Mouse (Mus musculus) cerebellum, adult 2 months (tissue): ENCODE data around the gene F7. TPM values are rescaled to one million over a fixed set of nuclear protein-coding genes. Genes with fewer than 3 reads are reported as not detected.
A peak's percentile ranks its signal among the peaks of the same experiment; 100 is the strongest.

Source experiments
- DNase-seq, 2 experiments: peaks; one replicate each; pipeline ENCODE4 v3.0.0; 2021
- H3K27ac ChIP-seq: fragments of 200-500 bp; 2 replicates; pipeline ENCODE4 v1.5.1; 2012; ENCODE audit warnings: low read length, control low read depth, inconsistent platforms; ENCODE audit not compliant: insufficient read depth
- H3K27me3 ChIP-seq: fragments of 200-500 bp; 2 replicates; pipeline ENCODE4 v1.6.1; 2012; ENCODE audit warnings: inconsistent platforms, mild to moderate bottlenecking, low read length, moderate library complexity; ENCODE audit not compliant: control insufficient read depth, insufficient read depth
- H3K4me1 ChIP-seq: fragments of 200-500 bp; 2 replicates; pipeline ENCODE4 v1.6.1; 2011; ENCODE audit warnings: low read length; ENCODE audit not compliant: control insufficient read depth, insufficient read depth
- H3K4me3 ChIP-seq: fragments of 200-500 bp; replicated peaks from 2 replicates; pipeline ENCODE3; 2011; ENCODE audit warnings: mild to moderate bottlenecking, low read depth, low read length, control low read depth; ENCODE audit not compliant: insufficient read depth
- CTCF ChIP-seq: fragments of 200-500 bp; IDR thresholded peaks from 2 replicates; pipeline ENCODE4 v1.5.1; 2011; ENCODE audit warnings: low read depth, mild to moderate bottlenecking, control low read depth, low read length, moderate library complexity, borderline replicate concordance; ENCODE audit not compliant: insufficient read depth
- POLR2A ChIP-seq: fragments of 200-500 bp; IDR thresholded peaks from 2 replicates; pipeline ENCODE4 v1.6.1; 2011; ENCODE audit warnings: low read length, control low read depth, borderline replicate concordance; ENCODE audit not compliant: insufficient read depth
- WGBS: fragments of 180-500 bp; shearing (Covaris S2); methylation state at CpG from one replicate; pipeline ENCODE4 v1.1.7; 2018; 5-methylcytosine and 5-hydroxymethylcytosine counted together
- polyA plus RNA-seq: library from polyadenylated mRNA; depleted of rRNA; stranded (reverse); fragments of >200 nt; gene quantifications from 2 replicates; pipeline ENCODE4 v1.2.3, GENCODE M21; 2012

Gene F7
- polyA plus RNA-seq, 1 experiment: 0.05 TPM

DNA sequence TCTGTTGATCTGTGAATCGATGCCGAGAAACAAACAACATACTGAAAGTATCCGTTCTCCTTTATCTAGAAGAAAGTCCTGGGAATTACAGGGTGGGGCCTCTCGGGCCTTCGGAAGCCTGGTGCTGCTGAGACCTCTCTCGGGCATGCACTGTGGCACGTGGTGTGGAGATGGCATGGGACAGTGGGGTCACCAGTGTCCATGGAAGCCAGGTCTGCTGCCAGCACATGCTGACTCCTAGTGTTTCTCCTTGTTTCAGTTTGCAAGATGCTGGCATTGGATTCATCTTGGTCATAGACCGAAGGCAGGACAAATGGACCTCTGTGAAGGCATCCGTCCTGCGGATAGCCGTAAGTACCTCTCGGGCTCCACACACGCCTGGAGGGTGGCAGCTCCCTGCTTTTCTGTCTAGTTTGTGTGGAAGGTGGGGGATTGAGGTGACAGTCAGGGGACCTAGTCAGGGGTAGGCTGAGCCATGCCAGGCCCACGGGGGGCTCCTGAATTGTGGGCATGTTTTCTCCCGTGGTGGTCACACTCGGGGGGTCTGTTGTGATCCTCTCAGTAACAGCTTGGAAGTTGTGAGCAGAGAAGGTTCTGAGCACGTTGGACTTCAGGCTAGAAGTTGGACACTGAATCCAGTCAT is 41.1 kb upstream of the F7 start:
- Histone ChIP-seq H3K4me1 (peaks cover 51% of the 10 kb centered on the region), H3K27ac (peak overlapping the region; percentile 81), H3K27me3 (no peaks in the 10 kb centered on the region), H3K4me3 (peak overlapping the region; percentile 68)
- 20% methylated on average over 17 of the region's 17 CpGs for WGBS
- TF ChIP-seq CTCF: no peak
- no peak for TF ChIP-seq POLR2A
- DNase-seq: peak; percentile 60 to 67

DNA sequence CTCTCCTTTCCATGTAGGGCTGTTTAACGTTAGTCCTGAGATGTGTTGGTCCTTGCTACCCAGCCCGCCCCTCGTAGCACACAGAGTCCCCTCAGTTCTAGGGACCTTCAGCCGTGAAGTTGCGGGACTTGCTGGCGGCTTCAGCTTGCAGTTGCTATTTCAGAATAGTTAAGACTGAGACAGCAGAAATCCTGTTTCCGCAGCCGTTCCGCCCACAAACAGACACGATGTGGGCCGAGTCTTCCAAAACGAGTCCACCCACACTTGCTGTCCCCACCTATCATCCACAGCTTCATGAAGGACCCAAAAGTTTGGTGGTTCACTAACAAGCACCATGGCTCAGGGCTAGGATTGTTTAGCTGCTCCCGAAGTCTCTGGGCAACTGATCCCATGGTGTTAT is 40.6 kb upstream of the F7 start:
- H3K27ac ChIP-seq: peak overlapping the region; percentile 81
- peak overlapping the region; percentile 68 for H3K4me3 ChIP-seq
- DNase-seq: peak; percentile 48 to 61
- H3K27me3 ChIP-seq: no peaks in the 10 kb centered on the region
- peaks cover 46% of the 10 kb centered on the region for H3K4me1 ChIP-seq
- 29% methylated on average over 13 of the region's 13 CpGs for WGBS
- TF ChIP-seq CTCF: no peak
- TF ChIP-seq POLR2A: no peak

DNA sequence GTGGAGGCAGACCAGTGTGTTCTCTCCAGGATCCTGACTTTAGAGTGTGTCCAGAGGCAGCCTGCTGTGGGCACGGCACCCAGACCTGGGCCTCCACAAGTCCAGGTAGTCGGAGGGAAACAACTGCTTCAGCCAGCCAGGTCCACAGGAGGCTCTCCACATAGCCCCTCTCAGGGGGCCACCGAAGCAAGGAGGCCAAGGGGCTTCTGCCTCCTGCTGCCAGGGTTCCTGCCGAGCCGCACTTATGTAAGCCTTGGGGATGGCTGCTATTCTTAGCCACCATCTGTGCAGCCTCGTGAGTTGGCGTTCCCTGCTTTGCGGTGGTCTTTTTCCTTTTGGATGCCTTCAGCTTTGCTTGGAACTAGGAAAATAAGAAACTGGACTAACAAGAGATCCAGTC is 38.3 kb upstream of the F7 start:
- peak; percentile 76 to 80 for DNase-seq
- TF ChIP-seq CTCF (no peak), POLR2A (no peak)
- Histone ChIP-seq H3K27me3 (no peaks in the 10 kb centered on the region), H3K27ac (peak overlapping the region; percentile 99), H3K4me3 (peak overlapping the region; percentile 44), H3K4me1 (peaks cover 45% of the 10 kb centered on the region)
- WGBS: 7% methylated on average over 8 of the region's 8 CpGs

DNA sequence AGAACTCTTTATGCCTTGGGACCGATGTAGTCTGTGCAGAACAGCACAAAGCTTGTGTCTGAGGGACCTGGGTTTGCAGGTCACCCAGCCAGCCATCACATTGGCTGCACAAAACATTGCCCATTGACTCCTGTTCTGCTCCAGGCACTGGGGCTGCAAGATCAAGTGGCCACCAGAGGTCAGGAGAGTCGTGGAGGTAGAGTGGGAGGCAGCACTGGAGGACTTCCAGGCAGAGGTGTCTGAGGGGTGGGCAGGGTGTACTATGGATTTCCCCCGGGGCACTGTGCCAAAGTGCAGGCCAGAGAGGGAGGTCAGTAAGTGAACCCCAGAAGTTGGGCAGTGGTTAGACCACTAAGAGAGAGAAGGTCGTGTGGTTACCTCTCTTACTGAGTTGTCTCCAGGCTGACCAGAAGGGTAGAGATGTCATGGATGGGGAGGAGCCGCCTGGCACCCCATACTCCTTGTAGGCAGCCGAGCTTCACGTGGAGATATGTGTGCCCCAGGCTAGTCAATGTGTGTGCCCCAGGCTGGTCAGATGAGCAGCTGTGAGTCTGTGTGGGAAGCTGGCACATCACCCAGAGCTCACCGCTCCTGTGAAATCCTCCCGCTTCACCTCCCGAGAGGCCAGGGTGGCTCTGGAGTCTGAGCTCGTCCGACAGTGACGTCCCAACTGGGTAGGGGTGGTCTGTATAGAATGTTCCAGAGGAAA is 37.0 kb upstream of the F7 start:
- peak; percentile 54 for TF ChIP-seq CTCF
- TF ChIP-seq POLR2A: no peak
- peak overlapping the region; percentile 99 for H3K27ac ChIP-seq
- H3K27me3 ChIP-seq: no peaks in the 10 kb centered on the region
- peak overlapping the region; percentile 5 for H3K4me3 ChIP-seq
- DNase-seq: peak; percentile 55 to 63
- 27% methylated on average over 13 of the region's 13 CpGs for WGBS
- H3K4me1 ChIP-seq: peaks cover 37% of the 10 kb centered on the region

DNA sequence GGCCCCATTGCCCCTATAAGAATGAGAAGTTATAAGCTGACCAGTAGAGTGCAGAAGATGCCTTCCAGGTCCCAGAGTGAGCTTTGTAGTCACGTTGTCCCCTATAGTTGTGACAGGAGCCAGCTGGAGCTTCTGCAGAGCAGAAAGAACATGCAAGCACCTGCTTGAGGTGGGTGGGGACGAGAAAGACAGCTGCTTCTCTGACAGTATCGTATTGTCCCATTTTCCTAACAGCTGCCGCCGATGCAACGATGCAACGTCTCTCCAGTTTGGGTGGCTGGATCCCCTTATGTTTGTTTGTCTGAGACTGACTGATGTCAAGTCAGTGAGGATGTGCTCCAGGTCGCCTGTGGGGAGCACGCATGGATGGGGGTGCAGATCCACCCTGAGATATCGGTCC is 34.4 kb upstream of the F7 start:
- Histone ChIP-seq H3K4me3 (no peak overlapping the region), H3K4me1 (peaks cover 38% of the 10 kb centered on the region), H3K27me3 (no peaks in the 10 kb centered on the region), H3K27ac (no peak overlapping the region)
- no peak for DNase-seq
- TF ChIP-seq POLR2A (no peak), CTCF (no peak)
- 72% methylated on average over 10 of the region's 10 CpGs for WGBS

DNA sequence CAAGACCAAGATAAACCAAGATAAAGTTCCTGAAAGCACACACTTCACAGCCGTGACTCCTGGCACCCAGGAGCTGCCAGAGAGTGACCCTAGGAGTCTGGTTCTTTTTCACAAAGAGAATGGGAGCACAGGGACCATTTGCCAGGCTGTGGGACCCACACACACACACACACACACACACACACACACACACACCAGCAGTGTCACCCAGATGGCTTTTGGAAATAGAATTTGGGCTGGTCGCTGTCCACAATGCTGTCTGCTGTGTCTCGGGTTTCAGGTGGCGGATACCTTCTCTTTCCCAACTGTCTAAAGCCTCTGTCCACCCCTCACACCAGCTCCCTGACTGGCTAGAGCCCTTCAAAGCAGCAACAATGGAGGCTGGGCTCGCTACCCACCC is 31.4 kb upstream of the F7 start:
- no peak for TF ChIP-seq CTCF
- no peak for TF ChIP-seq POLR2A
- H3K27me3 ChIP-seq: no peaks in the 10 kb centered on the region
- H3K4me3 ChIP-seq: no peak overlapping the region
- no peak for DNase-seq
- 71% methylated on average over 5 of the region's 5 CpGs for WGBS
- H3K4me1 ChIP-seq: peaks cover 15% of the 10 kb centered on the region
- no peak overlapping the region for H3K27ac ChIP-seq

DNA sequence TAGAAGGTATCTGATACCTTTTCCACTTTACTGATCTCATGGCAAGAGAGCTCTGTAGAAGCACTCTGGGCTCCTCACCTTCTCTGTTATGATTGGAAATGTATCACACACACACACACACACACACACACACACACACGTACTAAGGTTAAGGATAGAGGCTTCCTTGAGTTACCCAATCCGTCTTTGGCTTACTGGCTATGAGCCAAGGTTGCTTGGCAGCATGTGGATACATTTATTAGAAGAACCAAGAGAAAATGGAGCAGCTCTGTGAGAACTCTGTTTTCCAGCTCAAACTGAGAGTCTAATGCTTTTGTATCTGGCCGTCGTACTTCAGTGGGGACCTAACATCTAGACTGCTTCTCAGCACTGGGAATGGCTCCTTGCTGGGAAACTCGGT is 30.4 kb upstream of the F7 start:
- Histone ChIP-seq H3K27me3 (no peaks in the 10 kb centered on the region), H3K4me1 (peaks cover 12% of the 10 kb centered on the region), H3K4me3 (no peak overlapping the region), H3K27ac (no peak overlapping the region)
- DNase-seq: peak; percentile 49 to 55
- TF ChIP-seq CTCF (no peak), POLR2A (no peak)
- WGBS: 8% methylated on average over 5 of the region's 5 CpGs

DNA sequence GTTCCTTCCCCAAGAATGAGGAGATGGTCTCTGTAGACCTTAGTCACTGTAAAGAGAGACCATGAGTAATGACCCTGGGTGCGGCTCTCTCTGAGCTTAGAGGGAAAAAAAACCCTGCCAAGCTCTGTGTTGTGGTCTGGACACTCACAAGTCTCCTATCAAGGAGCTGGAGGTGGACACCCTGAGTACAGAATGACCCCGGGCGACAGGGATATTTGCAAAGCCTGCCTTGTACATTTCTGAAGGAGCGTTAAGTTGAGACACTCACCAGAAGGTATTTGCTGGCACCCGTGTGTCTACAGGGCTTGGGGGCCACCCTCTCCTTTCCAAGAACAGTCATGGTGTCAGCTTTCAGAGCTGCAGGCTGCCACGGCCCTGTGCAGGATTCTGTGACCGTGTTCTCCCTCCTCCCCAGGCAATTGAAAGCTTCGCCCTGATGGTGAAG is 29.0 kb upstream of the F7 start:
- DNase-seq: no peak

More for the DNA sequence above, 29.0 kb upstream of the F7 start:
- peaks cover 12% of the 10 kb centered on the region for H3K4me1 ChIP-seq
- H3K4me3 ChIP-seq: no peak overlapping the region
- TF ChIP-seq CTCF (no peak), POLR2A (no peak)
- no peak overlapping the region for H3K27ac ChIP-seq
- no peaks in the 10 kb centered on the region for H3K27me3 ChIP-seq
- WGBS: 52% methylated on average over 8 of the region's 8 CpGs
